Mouse (Mus musculus): Measurements from ENCODE around the gene Osbpl10.

DNA sequence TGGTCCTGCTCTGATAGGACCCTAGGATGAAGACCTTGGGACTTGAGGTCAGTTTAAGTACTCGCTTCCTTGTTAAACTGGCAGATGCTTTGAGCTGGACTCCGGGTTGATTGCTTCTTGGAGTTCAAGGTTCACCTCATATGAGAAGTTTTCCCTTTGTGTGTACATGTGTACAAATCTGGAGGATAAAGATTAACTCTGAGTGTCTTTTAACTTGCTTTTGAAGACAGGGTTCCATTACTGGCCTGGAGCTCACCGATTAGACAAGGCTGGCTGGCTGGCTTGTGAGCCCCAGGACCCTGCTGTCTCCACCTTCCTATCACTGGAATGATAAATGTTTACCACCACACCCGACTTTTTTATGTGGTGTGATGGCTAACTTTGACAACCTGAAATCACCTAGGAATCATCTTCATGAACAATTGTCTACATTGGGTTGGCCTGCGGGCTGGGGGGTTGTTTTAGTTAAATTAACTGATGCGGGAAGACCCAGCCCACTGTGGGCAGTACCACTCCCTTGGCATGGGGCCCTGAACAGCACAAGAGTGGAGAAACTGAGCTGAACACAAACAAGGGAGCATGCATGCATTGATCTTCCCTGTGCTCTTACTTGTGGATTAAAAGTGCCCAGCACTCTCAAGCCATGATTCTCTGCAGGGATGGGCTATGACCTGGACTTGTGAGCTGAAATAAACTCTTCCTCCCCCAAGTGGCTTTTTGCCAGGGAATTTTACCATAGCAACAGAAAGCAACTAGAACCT is 20.8 kb downstream of the Osbpl10 start:
- no peak for TF ChIP-seq CTCF (IDR thresholded peaks at IDR 0.05; ENCODE audit: low read depth)
- no peak for TF ChIP-seq EP300 (optimal IDR thresholded peaks at IDR 0.05)

Data from stomach, postnatal 0 days (tissue).